Mouse (Mus musculus) bone marrow, adult 2 months (tissue): Measurements from ENCODE around the gene Elavl2.

Experiments used
- CTCF ChIP-seq: fragments of 200-500 bp; IDR thresholded peaks from 2 replicates; pipeline ENCODE4 v1.5.1; 2011; ENCODE audit warnings: low read length, control low read depth; ENCODE audit not compliant: control insufficient read depth, insufficient read depth
- POLR2A ChIP-seq: fragments of 200-500 bp; IDR thresholded peaks from 2 replicates; pipeline ENCODE4 v1.6.1; 2011; ENCODE audit warnings: low read depth, mild to moderate bottlenecking, control low read depth, low read length, borderline replicate concordance; ENCODE audit not compliant: control insufficient read depth

DNA sequence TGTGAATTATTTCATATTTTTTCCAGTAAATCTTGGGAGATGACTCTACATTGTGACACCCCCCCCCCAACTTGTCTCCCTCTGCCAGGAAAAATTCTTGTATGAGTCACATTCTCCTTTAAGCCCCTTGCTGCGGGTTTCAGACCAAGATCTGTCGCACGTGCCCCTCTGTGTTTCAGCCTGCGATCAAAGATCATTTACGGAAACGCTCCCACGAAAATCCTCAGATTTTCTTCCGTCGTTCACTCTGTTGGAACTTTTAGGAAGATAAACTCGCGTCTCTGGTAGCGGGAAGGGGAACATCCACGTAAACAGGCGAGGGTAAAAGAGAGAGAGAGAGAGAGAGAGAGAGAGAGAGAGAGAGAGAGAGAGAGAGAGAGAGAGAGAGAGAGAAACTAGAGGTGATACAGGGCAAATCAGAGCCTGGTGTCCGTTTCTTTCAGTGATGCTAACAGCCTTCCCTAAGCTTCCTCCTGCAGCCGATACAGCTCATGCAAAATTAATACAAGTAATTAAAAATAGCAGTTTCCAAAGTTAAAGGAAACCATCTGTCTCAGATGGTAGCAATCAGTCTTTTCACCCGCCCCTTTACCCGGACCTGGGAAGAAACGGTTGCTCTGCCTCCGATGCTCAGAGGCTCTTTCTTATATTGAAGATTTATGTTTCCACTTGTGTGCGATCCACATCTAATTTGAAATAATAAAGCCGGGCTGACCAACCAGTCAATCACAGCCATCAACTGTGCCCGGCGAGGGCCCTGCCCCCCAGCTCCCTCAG lies 20.1 kb downstream of the Elavl2 start:
- TF ChIP-seq POLR2A: no peak
- TF ChIP-seq CTCF: no peak
